Mouse (Mus musculus) myocyte (in vitro differentiated cells): ENCODE data around the gene Map7d2.

ENCODE experiments used
- E2F4 ChIP-seq: IDR thresholded peaks from one replicate; pipeline ENCODE4 v1.6.1; 2011; ENCODE audit warnings: mild to moderate bottlenecking, control low read depth, moderate library complexity; ENCODE audit not compliant: insufficient read depth
- MAX ChIP-seq: IDR thresholded peaks from one replicate; pipeline ENCODE4 v1.6.1; 2011; ENCODE audit warnings: low read depth, mild to moderate bottlenecking, control low read depth
- MYOD1 ChIP-seq, 3 experiments: IDR thresholded peaks; one replicate each; pipeline ENCODE4 v1.6.1; 2011; ENCODE audit warnings: control low read depth in 2 of 3, low read depth in 2 of 3, mild to moderate bottlenecking in 2 of 3, moderate library complexity in 1 of 3; ENCODE audit not compliant: insufficient read length in 2 of 3, control insufficient read depth in 1 of 3
- MYOG ChIP-seq, 3 experiments: IDR thresholded peaks; one replicate each; pipeline ENCODE4 v1.6.1; 2011; ENCODE audit warnings: control low read depth in 2 of 3, low read depth in 2 of 3, mild to moderate bottlenecking in 2 of 3; ENCODE audit not compliant: insufficient read length in 2 of 3, control insufficient read depth in 1 of 3, insufficient read depth in 1 of 3
- POLR2A ChIP-seq: IDR thresholded peaks from one replicate; pipeline ENCODE4 v1.6.1; 2011; ENCODE audit warnings: low read depth, mild to moderate bottlenecking, control low read depth, moderate library complexity; ENCODE audit not compliant: insufficient read length
- POLR2AphosphoS2 ChIP-seq: IDR thresholded peaks from one replicate; pipeline ENCODE4 v1.6.1; 2011; ENCODE audit warnings: low read depth, control low read depth; ENCODE audit not compliant: insufficient read length
- REST ChIP-seq: IDR thresholded peaks from one replicate; pipeline ENCODE4 v1.6.1; 2011; ENCODE audit warnings: mild to moderate bottlenecking, control low read depth, moderate library complexity; ENCODE audit not compliant: insufficient read depth, insufficient read length
- TCF12 ChIP-seq: IDR thresholded peaks from one replicate; pipeline ENCODE4 v1.6.1; 2011; ENCODE audit warnings: mild to moderate bottlenecking, control low read depth; ENCODE audit not compliant: poor library complexity, insufficient read depth, severe bottlenecking
- TCF3 ChIP-seq: IDR thresholded peaks from one replicate; pipeline ENCODE4 v1.6.1; 2011; ENCODE audit warnings: low read depth, control low read depth; ENCODE audit not compliant: insufficient read length
- USF1 ChIP-seq: IDR thresholded peaks from one replicate; pipeline ENCODE4 v1.6.1; 2011; ENCODE audit warnings: low read depth, mild to moderate bottlenecking, control low read depth, moderate library complexity

- no peak for TF ChIP-seq MAX
- no peak for TF ChIP-seq USF1
- TF ChIP-seq MYOD1 (IDR thresholded peaks at IDR 0.05; ENCODE audit: control insufficient read depth in 1 of 3, insufficient read length in 2 of 3, low read depth in 2 of 3): no peak
- no peak for TF ChIP-seq POLR2AphosphoS2
- TF ChIP-seq REST: no peak
- TF ChIP-seq TCF12: no peak
- no peak for TF ChIP-seq POLR2A
- no peak for TF ChIP-seq TCF3
- TF ChIP-seq MYOG (IDR thresholded peaks at IDR 0.05; ENCODE audit: control insufficient read depth in 1 of 3, insufficient read depth in 1 of 3, insufficient read length in 2 of 3, low read depth in 2 of 3): no peak
- no peak for TF ChIP-seq E2F4
Measured at GRCm38 (mm10) chrX:159510716-159511051, 96.3 kb downstream of the Map7d2 start.
